Mouse (Mus musculus): ENCODE measurements around the gene Fry. TPM values are rescaled to one million over a fixed set of nuclear protein-coding genes. Genes with fewer than 3 reads are reported as not detected.

The Fry gene
- polyA plus RNA-seq, 1 experiment from 2014 or later = 41.9 TPM

DNA sequence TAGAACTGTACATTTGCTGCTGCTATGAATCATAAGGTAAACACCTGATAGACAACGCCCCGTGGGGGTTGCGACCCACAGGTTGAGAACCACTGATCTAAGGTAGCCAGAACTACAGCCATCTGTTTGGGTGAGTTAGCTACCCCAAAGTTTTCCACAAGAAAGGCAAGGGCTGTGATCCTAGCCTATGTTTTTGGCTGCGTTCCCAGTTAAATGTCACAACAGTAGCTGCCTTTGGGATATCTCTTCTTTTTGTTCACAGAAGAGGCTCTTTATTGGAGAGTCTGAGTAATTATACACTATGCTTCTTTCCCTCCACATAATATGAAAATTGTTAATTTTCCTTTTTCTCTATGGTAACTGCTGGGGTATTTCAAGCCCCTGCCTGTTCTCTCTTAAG lies 3.7 kb upstream of the Fry start:
- no peak for ATAC-seq (ENCODE audit: low read depth)
- 0 out of 2 replicates have a peak, but pooled peaks cover under 1% of the 10 kb centered on the region for H3K9me3 ChIP-seq
- no peaks in the 10 kb centered on the region for H3K36me3 ChIP-seq
- WGBS = 89% methylated on average over 4 of the region's 4 CpGs
- H3K4me3 ChIP-seq = no peak overlapping the region
- H3K4me1 ChIP-seq (replicated peaks) = peaks cover 29% of the 10 kb centered on the region
- H3K27ac ChIP-seq (replicated peaks) = no peak overlapping the region
- H3K4me2 ChIP-seq = no peak overlapping the region
- H3K9ac ChIP-seq = no peak overlapping the region
- H3K27me3 ChIP-seq = no peaks in the 10 kb centered on the region

DNA sequence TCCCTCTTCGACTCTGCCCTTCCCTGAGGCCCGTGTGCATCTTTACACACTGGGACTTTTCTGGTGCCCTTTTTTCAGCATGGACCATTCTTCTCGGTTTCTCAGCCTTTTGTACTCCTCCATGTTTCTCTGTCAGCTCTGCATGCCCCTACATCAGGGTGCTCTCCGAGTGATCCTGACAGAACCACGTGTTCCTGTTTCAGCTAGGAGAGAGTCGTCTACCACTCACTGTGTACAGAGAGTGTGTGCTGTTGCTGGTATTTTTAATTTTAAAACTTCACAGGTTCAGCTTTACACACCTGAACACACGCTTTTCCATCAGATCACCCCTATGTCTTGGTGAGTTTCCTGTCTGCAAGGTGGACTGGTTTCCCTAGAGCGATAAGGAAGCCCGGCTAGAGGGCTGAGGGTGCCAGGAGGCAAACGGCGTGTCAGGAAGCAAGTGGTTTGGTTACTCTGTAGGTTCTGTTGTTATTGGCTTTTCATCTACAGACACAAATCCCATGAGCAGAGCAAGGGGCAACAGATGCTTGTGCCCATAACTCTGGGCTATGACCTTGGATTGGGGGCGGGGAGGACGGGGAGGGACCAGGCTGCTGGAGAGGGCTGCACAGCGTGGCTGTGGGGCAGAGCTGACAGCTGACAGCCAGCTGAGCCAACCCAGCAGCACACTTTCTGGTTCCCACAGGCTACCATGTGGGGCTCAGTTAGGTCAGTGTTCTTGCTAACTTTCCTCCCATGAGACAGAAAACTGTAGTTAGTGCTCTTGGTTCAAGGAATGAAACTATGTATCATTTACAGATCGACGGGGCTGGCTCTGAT lies 3.0 kb upstream of the Fry start:
- Histone ChIP-seq H3K4me2 (peak overlapping the region; percentile 30), H3K36me3 (no peaks in the 10 kb centered on the region), H3K9ac (no peak overlapping the region), H3K27ac (replicated peaks) (peak overlapping the region; percentile 34), H3K4me1 (replicated peaks) (peaks cover 29% of the 10 kb centered on the region), H3K4me3 (no peak overlapping the region), H3K9me3 (no peaks in the 10 kb centered on the region), H3K27me3 (no peaks in the 10 kb centered on the region)
- WGBS = 42% methylated on average over 16 of the region's 16 CpGs
- ATAC-seq (ENCODE audit: low read depth) = peak; percentile 44

DNA sequence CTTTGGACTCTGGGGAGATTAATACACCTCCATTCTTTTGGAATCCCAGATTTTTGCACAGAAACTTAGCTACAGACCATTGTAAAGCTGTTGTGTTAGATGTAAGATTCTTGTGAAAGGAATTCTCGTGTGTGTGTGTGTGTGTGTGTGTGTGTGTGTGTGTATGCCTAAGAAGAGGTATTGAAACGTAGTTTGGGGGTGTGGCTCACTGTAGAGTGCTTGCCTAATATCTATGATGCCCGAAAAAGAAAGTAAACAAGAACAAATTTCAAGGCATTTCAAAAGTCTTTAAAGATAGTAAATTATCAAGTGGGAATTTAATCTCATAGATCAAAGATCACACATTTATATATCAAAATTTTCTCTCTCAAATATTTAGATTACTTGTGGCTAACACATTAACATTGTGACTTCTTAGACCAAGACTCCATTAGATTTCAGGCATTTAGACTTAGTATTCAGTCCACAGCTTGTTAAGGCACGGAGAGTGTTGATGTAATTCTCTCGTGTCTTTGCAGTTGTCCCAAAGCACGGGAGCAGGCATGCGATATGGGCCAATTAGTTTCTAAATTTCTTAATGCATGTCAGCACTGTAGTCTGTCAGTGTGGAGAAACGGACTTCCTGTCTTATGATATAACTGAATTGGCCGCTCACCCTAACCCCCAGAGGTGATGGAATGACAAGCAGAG lies 2.1 kb upstream of the Fry start:
- Histone ChIP-seq H3K4me2 (0 out of 2 replicates have a peak overlapping the region, but pooled peaks have one; percentile 30), H3K4me3 (no peak overlapping the region), H3K27me3 (no peaks in the 10 kb centered on the region), H3K36me3 (no peaks in the 10 kb centered on the region), H3K9me3 (no peaks in the 10 kb centered on the region), H3K4me1 (replicated peaks) (peaks cover 29% of the 10 kb centered on the region), H3K27ac (replicated peaks) (0 out of 2 replicates have a peak overlapping the region, but pooled peaks have one; percentile 18), H3K9ac (no peak overlapping the region)
- ATAC-seq (ENCODE audit: low read depth) = no peak
- WGBS = 64% methylated on average over 9 of the region's 9 CpGs

DNA sequence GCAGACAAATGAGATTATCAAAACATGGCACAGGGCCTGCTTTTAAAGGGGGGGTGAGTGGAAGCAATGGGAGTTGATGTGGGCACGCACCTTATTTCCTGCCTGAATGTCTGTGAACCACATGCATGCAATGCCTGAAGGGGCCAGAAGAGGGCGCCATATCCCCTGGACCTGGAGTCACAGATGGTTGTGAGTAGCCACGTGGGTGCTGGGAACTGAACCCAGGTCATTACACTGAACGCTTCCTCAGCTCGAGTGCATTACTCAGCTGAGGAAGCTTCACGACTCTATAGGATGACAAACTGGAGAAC lies 1.6 kb upstream of the Fry start:
- no peak overlapping the region for H3K9ac ChIP-seq
- no peaks in the 10 kb centered on the region for H3K36me3 ChIP-seq
- H3K4me1 ChIP-seq (replicated peaks) = peaks cover 30% of the 10 kb centered on the region
- H3K27ac ChIP-seq (replicated peaks) = no peak overlapping the region
- no peaks in the 10 kb centered on the region for H3K27me3 ChIP-seq
- H3K4me3 ChIP-seq = no peak overlapping the region
- no peak overlapping the region for H3K4me2 ChIP-seq
- no peak for ATAC-seq (ENCODE audit: low read depth)
- no peaks in the 10 kb centered on the region for H3K9me3 ChIP-seq
- WGBS = 86% methylated on average over 6 of the region's 6 CpGs

DNA sequence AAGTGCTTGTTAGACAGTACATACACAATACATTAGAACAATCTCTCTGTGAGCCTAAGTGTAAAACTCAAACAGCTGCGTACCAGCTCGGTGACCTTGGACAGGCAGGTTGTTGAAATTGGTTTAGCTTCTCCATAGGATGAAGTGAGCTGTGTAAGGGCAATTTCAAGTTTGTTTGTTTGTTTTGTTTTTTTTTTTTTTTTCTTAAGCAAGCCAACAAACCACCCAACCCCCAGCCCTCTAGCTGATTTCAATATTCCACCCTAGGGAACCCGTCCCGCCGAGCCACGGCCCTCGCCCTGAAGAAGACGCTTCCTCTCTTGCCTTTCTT lies 356 bp upstream of the Fry start:
- H3K4me1 ChIP-seq (replicated peaks) = peaks cover 42% of the 10 kb centered on the region
- ATAC-seq (ENCODE audit: low read depth) = no peak

DNA sequence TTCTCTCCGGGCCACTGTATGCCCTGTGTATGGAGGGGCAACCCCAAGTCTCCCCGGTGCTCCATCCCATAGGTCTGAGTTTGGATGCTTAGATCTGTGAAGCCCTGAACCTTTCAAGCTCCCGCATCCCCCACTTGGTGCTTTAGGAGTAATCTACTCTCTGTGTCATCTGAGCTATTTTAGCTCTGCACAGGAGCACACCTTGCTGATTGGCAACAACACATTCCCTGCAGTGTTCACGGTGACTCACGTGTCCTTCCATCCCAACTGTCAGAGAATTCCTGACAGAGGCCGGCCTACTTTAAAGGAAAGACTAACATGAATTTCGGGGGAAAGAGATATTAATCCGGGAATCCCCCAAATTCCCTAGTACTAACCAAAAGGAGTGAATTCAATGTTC lies 2.2 kb downstream of the Fry start:
- H3K9ac ChIP-seq = no peak overlapping the region
- H3K9me3 ChIP-seq = no peaks in the 10 kb centered on the region
- H3K36me3 ChIP-seq = no peaks in the 10 kb centered on the region
- H3K27me3 ChIP-seq = no peaks in the 10 kb centered on the region
- no peak overlapping the region for H3K4me2 ChIP-seq
- no peak for ATAC-seq (ENCODE audit: low read depth)
- no peak overlapping the region for H3K4me3 ChIP-seq
- 88% methylated on average over 8 of the region's 8 CpGs for WGBS
- peaks cover 34% of the 10 kb centered on the region for H3K4me1 ChIP-seq (replicated peaks)
- H3K27ac ChIP-seq (replicated peaks) = no peak overlapping the region

More for the DNA sequence above, 356 bp upstream of the Fry start:
- WGBS = 17% methylated on average over 8 of the region's 8 CpGs
- H3K4me3 ChIP-seq = peak overlapping the region; percentile 72
- H3K36me3 ChIP-seq = no peaks in the 10 kb centered on the region
- H3K4me2 ChIP-seq = peak overlapping the region; percentile 69
- H3K27ac ChIP-seq (replicated peaks) = 0 out of 2 replicates have a peak overlapping the region, but pooled peaks have one; percentile 85
- no peaks in the 10 kb centered on the region for H3K9me3 ChIP-seq
- H3K27me3 ChIP-seq = no peaks in the 10 kb centered on the region
- H3K9ac ChIP-seq = peak overlapping the region; percentile 78; the same call in 1 of the 2 replicates

DNA sequence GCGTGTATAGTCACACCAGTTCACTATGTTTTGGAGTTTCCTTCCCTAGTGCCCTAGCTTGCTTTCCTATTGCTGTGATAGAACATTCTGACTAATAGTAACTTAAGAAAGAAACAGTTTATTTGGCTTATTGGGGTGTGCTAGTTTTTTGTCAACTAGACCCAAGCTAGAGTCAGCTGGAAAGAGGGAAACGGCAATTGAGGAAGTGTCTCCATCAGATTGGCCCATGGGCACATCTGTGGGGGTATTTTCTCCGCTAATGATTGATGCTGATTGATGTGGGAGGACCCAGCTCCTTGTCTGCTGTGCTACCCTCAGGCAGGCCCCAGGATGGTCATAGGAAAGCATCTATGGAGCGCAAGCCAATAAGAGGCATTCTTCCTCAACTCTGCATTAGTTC lies 3.6 kb downstream of the Fry start:
- ATAC-seq (ENCODE audit: low read depth) = no peak
- 77% methylated on average over 4 of the region's 4 CpGs for WGBS
- no peaks in the 10 kb centered on the region for H3K36me3 ChIP-seq
- no peak overlapping the region for H3K9ac ChIP-seq
- H3K4me2 ChIP-seq = no peak overlapping the region
- H3K4me1 ChIP-seq (replicated peaks) = peaks cover 33% of the 10 kb centered on the region
- H3K4me3 ChIP-seq = no peak overlapping the region
- no peak overlapping the region for H3K27ac ChIP-seq (replicated peaks)
- H3K27me3 ChIP-seq = no peaks in the 10 kb centered on the region
- H3K9me3 ChIP-seq = no peaks in the 10 kb centered on the region

DNA sequence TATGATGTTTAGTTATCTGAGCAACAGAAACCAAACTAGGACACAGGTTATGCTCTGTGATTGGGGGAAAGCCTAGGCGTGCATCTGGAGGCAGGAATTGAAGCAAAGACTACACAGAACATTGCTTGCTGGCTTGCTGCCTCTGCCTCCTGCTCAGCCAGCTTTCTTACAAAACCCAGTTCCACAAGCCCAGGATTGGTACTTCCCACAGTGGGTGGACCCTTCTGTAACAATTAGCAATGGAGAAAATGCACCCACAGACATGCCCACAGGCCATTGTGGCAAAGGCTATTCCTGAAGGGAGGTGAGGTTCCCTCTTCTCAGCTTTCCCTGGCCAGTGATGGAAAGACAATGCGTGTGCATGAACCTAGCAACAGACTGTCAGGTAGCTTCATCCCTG lies 4.1 kb downstream of the Fry start:
- Histone ChIP-seq H3K27me3 (no peaks in the 10 kb centered on the region), H3K36me3 (no peaks in the 10 kb centered on the region), H3K4me2 (no peak overlapping the region), H3K9me3 (no peaks in the 10 kb centered on the region), H3K4me3 (no peak overlapping the region), H3K9ac (no peak overlapping the region), H3K4me1 (replicated peaks) (peaks cover 34% of the 10 kb centered on the region), H3K27ac (replicated peaks) (no peak overlapping the region)
- 89% methylated on average over 2 of the region's 2 CpGs for WGBS
- no peak for ATAC-seq (ENCODE audit: low read depth)

DNA sequence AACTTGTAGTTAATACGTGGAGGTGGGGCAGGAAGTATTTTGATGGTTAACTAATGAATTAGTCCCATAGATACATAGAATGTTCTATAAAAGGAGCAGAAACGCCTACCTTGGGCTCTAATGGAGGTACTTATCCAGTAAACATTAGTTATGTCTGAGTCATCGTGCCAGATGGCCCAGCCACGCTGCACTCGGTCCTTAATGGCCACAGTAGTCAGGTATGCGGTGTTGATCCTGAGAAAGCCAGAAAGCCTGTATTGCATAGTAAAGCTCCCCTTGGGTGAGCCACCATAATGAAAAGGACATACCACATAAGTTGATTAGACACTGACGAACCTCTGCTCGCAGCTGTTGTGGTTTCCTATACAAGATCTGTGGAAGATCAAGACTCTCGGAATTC lies 7.5 kb downstream of the Fry start:
- 76% methylated on average over 9 of the region's 9 CpGs for WGBS

DNA sequence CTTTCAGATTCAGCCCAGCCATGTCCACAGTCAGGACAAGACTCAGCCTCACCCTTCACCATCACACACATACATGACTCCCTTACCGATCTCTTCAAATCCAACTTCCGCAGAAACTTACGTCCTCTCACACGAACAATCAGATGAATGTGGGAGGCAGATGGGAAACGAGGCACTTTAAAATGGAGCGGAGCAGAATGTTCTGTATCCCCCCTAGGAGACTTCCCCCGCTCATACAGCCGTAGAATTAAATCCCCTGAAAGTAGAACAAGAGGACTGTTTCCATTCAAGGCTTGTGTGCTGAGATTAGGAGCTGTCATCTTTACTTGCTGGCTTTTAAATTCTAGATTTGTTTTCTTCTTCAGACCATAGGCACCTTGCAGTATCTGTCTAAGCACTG lies 10.0 kb downstream of the Fry start:
- WGBS = 76% methylated on average over 8 of the region's 8 CpGs
- Histone ChIP-seq H3K9me3 (no peaks in the 10 kb centered on the region), H3K36me3 (no peaks in the 10 kb centered on the region), H3K4me3 (no peak overlapping the region), H3K9ac (no peak overlapping the region), H3K4me2 (no peak overlapping the region), H3K27ac (replicated peaks) (no peak overlapping the region), H3K4me1 (replicated peaks) (peaks cover 38% of the 10 kb centered on the region), H3K27me3 (no peaks in the 10 kb centered on the region)
- ATAC-seq (ENCODE audit: low read depth) = no peak

More for the DNA sequence above, 7.5 kb downstream of the Fry start:
- H3K27ac ChIP-seq (replicated peaks) = no peak overlapping the region
- no peak for ATAC-seq (ENCODE audit: low read depth)
- no peak overlapping the region for H3K9ac ChIP-seq
- no peaks in the 10 kb centered on the region for H3K9me3 ChIP-seq
- no peaks in the 10 kb centered on the region for H3K27me3 ChIP-seq
- H3K4me3 ChIP-seq = no peak overlapping the region
- no peaks in the 10 kb centered on the region for H3K36me3 ChIP-seq
- peaks cover 47% of the 10 kb centered on the region for H3K4me1 ChIP-seq (replicated peaks)
- H3K4me2 ChIP-seq = no peak overlapping the region

DNA sequence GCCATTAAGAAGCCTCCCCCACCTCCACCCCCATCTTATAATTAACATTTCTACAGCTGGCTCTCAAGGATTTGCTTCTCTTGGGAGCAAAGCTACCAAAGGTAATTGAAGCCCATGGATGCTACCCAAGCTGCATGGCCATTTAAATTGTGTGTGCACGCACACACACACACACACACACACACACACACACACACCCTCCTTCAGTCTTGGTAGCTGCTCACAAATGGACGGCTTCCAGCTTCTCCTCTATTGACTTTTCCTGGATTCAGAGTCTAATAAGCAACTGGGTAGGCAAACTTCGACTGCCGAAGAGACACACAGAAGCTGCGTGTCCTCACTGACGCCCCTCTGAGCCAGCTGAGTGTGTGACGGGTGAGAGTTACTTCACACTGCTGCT lies 11.7 kb downstream of the Fry start:
- Histone ChIP-seq H3K9ac (no peak overlapping the region), H3K4me1 (replicated peaks) (peaks cover 36% of the 10 kb centered on the region), H3K27me3 (no peaks in the 10 kb centered on the region), H3K36me3 (no peaks in the 10 kb centered on the region), H3K4me3 (no peak overlapping the region), H3K27ac (replicated peaks) (peak overlapping the region; percentile 59), H3K9me3 (no peaks in the 10 kb centered on the region), H3K4me2 (no peak overlapping the region)
- WGBS = 54% methylated on average over 7 of the region's 7 CpGs
- ATAC-seq (ENCODE audit: low read depth) = 0 out of 2 replicates have a peak, but pooled peaks have one; percentile 12

DNA sequence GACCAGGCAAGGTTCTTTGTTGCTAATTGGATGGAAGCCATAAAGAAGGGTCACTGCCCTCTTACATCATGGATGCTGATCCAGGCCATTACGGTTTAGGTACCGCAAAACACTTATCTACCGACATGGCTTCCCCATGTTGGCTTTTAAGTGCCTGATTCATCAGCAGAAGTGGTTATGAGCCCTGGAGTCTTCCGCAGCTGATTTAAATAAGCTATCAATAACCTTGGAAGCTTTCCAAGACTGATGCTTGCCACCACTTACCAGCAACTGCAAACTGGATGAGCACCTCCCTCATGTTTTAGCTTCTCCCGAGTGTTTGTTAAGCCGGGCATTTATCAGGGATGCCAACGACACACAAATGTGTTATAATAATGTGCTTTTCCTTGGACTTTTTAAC lies 12.7 kb downstream of the Fry start:
- no peak overlapping the region for H3K4me2 ChIP-seq
- no peak overlapping the region for H3K9ac ChIP-seq
- H3K27me3 ChIP-seq = no peaks in the 10 kb centered on the region
- 56% methylated on average over 7 of the region's 7 CpGs for WGBS
- no peaks in the 10 kb centered on the region for H3K36me3 ChIP-seq
- ATAC-seq (ENCODE audit: low read depth) = no peak
- H3K27ac ChIP-seq (replicated peaks) = peak overlapping the region; percentile 59
- H3K9me3 ChIP-seq = no peaks in the 10 kb centered on the region
- H3K4me1 ChIP-seq (replicated peaks) = peaks cover 43% of the 10 kb centered on the region
- no peak overlapping the region for H3K4me3 ChIP-seq

All from neural tube, embryonic 13.5 days (tissue).